Mouse (Mus musculus): ENCODE data around the gene Tert.

The Tert gene

GRCm38 (mm10) chr13:73626745-73627549 lies at the start of gene Tert:
Tert (plus strand) TSS chr13:73626911.
- DNase-seq (ENCODE audit: low spot score in 2 of 2), result peak; percentile 20 to 38

GRCm38 (mm10) chr13:73577277-73577676 lies 49.4 kb upstream of the Tert start:
- no peak for DNase-seq (ENCODE audit: low spot score in 2 of 2)

- no peak for DNase-seq (ENCODE audit: low spot score in 2 of 2)
These were observed 35.2 kb upstream of the Tert start for GRCm38 (mm10) chr13:73591488-73591887.

GRCm38 (mm10) chr13:73592546-73592945 lies 34.2 kb upstream of the Tert start:
- no peak for DNase-seq (ENCODE audit: low spot score in 2 of 2)

GRCm38 (mm10) chr13:73596276-73596675 lies 30.4 kb upstream of the Tert start:
- no peak for DNase-seq (ENCODE audit: low spot score in 2 of 2)

GRCm38 (mm10) chr13:73600217-73600616 lies 26.5 kb upstream of the Tert start:
- DNase-seq (ENCODE audit: low spot score in 2 of 2), result no peak

- no peak for DNase-seq (ENCODE audit: low spot score in 2 of 2)
These were observed 23.7 kb upstream of the Tert start for GRCm38 (mm10) chr13:73603046-73603445.

GRCm38 (mm10) chr13:73603522-73604155 lies 23.1 kb upstream of the Tert start, which contains the start of gene Clptm1l:
Clptm1l (plus strand) TSS chr13:73604006.
- peak; percentile 94 to 99 for DNase-seq (ENCODE audit: low spot score in 2 of 2)

- peak in 1 of 2 experiments; percentile 33 for DNase-seq (ENCODE audit: low spot score in 2 of 2)
These were observed 22.4 kb upstream of the Tert start for GRCm38 (mm10) chr13:73604156-73604957.

- no peak for DNase-seq (ENCODE audit: low spot score in 2 of 2)
These were observed 8.3 kb upstream of the Tert start for GRCm38 (mm10) chr13:73618406-73618805.

- no peak for DNase-seq (ENCODE audit: low spot score in 2 of 2)
These were observed 6.1 kb upstream of the Tert start for GRCm38 (mm10) chr13:73620637-73621036.

GRCm38 (mm10) chr13:73626410-73626744 lies 334 bp upstream of the Tert start:
- no peak for DNase-seq (ENCODE audit: low spot score in 2 of 2)

- no peak for DNase-seq (ENCODE audit: low spot score in 2 of 2)
These were observed 1.9 kb downstream of the Tert start for GRCm38 (mm10) chr13:73628586-73629113.

- DNase-seq (ENCODE audit: low spot score in 2 of 2), result no peak
These were observed 5.1 kb downstream of the Tert start for GRCm38 (mm10) chr13:73631837-73632236.

- DNase-seq (ENCODE audit: low spot score in 2 of 2), result no peak
These were observed 11.1 kb downstream of the Tert start for GRCm38 (mm10) chr13:73637826-73638225.

GRCm38 (mm10) chr13:73641296-73641695 lies 14.6 kb downstream of the Tert start:
- no peak for DNase-seq (ENCODE audit: low spot score in 2 of 2)

GRCm38 (mm10) chr13:73646397-73647087 lies 19.8 kb downstream of the Tert start:
- peak; percentile 27 to 50 for DNase-seq (ENCODE audit: low spot score in 2 of 2)

GRCm38 (mm10) chr13:73653266-73653665 lies 26.6 kb downstream of the Tert start:
- DNase-seq (ENCODE audit: low spot score in 2 of 2), result no peak

- no peak for DNase-seq (ENCODE audit: low spot score in 2 of 2)
These were observed 28.3 kb downstream of the Tert start for GRCm38 (mm10) chr13:73654976-73655375.

GRCm38 (mm10) chr13:73658953-73659352 lies 32.2 kb downstream of the Tert start:
- DNase-seq (ENCODE audit: low spot score in 2 of 2), result no peak

GRCm38 (mm10) chr13:73660163-73660695 lies 33.5 kb downstream of the Tert start:
- DNase-seq (ENCODE audit: low spot score in 2 of 2), result no peak

Measured in frontal cortex, postnatal 10 days (tissue).